Mouse (Mus musculus): ENCODE data around the gene Lca5.

Lca5 gene

DNA sequence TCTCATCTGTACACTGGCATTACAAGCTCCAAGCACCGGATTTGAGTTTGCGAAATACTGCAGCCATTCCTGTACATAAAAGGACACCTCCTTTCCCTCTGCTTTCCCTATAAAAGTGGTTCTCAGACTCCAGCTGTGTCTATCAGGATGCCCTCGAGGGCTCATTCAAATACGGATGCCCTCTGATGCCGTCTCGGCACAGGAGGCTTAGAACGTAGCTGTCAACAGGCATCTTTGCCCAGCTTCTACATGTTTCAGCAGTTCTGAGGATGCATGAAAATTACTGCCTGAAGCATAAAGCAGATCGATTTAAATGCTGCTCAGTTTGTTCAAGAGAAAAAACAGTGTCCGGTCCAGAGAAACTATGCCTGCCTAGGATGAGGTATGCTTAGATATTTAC lies 51.4 kb downstream of the Lca5 start:
- DNase-seq, result no peak

DNA sequence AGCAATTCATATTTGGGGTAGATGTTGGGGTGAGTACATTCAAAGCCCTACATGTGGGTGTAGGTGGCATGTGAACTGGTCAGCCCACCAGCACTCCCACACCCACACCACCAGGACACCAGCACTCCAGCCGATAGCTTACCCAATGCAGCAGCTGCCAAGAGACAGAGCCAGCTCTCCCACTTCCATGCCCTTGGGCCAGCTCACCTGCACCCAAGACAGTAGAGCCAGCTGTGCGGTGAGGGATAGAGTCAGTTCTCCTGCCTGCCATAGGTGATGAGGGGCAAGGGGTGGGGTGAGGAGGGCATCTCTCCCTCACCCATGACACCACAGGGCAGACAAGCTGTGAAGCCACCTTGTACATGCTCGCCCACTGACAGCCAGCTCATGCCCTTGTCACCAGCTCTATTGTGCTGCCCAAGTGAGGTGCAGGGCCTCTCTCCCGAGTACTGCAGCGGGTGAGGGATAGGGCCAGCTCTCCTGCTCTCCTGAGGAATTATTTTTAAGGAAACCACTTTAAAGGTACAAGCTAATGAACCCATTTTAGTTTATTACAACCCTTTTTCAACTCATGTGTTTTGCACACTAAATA lies 54.6 kb downstream of the Lca5 start:
- DNase-seq, result no peak

DNA sequence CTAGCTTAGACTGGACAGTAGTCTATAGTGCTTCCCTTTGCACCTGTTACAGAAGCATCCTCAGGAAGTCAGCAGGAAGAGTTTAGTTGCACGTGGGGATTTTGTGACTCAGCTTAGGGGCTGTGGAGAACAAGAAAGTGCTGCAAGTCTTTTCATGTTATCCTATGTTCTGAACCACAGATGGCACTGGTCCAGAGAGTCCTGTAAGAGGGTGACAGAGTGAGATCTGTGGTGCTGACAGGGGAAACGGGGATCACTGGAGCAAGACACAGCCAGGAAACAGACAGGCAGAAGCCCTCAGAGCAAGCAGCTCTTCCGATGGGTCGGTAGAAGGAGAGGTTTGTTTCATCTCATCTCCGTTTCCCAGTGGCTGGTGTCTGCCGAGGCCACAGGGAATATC lies 55.6 kb downstream of the Lca5 start:
- DNase-seq, result no peak

DNA sequence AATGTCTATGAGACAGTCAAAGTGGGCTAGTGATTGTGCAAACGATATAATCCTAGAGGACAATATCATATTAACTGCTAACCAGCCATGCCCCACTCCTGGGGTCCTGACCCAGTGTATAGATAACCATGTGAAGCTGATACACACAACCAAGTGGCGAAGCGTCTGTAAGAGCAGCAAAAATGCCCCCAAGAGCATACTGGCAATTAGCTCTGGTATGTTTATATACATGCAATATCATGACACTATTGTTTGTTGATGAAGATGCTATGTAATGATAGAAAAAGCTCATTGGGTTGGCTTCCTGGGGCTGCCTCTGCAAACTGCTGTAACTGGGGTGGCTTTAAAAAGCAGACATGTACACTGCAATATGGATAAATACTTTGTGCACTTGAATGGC lies 57.7 kb downstream of the Lca5 start:
- DNase-seq, result no peak

DNA sequence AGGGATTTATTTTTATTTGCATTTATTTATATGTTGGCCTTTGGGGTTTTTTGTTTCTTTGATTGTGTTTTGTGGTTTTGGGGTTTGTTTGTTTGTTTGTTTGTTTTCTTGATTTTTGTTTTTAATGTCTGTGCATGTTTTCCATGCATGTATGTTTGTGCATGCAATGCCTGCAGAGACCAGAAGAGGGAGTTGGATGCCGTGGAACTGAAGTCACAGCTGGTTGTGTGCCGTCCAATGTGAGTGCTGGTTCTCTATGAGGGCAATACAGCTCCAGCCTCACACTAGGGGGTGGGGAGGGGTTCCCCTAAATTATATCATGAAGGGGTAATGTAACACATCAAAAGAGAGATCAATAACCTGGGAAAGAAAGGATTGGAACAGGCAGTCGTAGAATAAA lies 58.2 kb downstream of the Lca5 start:
- DNase-seq, result peak; percentile 17

DNA sequence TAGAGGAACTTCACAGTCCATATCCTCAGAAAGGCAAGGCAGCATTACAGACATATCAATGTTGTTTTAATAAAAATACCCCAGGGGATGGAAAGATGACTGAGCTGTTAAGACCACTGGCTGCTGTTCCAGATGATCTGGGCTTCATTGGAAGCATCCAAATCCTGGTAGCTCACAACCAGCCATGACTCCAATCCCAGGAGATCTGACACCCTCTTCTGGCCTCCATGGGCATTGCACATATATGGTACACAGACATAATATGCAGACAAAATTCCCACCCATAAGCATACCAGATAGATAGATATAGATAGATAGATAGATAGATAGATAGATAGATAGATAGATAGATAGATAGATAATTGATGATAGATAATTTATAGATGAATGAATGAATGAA lies 59.6 kb downstream of the Lca5 start:
- DNase-seq, result peak; percentile 24

DNA sequence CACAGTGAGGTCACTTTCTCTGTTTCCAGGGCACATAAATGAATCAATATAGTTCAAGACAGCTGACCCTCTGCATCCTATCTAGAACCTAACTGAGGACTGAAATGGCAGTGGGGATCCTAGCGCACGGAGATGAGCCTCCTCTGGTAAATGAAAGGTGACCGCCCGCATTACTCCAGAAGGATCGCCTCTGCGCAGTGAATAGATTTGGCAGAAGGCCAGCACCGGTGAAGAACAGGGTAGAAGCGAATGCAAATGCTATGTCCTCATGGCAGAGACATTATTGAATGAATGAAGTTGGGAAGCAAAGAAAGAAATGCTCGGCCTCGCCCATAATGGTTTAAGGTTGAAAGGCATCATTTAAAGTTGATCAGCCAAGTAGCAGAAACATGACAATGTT lies 61.3 kb downstream of the Lca5 start:
- no peak for DNase-seq

DNA sequence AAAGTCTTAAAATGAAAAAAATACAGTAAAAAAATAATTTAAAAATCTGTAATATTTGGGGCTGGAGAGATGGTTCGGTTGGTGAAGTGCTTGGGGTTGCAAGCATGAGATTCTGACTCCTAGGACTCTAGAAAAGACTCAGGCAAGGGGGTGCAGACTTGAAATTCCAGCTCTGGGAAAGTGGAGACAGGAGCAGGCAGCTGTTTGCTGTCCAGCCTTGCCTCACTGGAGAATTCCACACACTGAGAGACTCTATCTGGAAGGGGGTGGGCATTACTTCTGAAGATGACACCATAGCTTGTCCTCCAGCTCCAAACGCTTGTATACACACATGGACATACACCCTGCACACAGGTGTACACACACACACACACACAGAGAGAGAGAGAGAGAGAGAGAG lies 63.8 kb downstream of the Lca5 start:
- no peak for DNase-seq

DNA sequence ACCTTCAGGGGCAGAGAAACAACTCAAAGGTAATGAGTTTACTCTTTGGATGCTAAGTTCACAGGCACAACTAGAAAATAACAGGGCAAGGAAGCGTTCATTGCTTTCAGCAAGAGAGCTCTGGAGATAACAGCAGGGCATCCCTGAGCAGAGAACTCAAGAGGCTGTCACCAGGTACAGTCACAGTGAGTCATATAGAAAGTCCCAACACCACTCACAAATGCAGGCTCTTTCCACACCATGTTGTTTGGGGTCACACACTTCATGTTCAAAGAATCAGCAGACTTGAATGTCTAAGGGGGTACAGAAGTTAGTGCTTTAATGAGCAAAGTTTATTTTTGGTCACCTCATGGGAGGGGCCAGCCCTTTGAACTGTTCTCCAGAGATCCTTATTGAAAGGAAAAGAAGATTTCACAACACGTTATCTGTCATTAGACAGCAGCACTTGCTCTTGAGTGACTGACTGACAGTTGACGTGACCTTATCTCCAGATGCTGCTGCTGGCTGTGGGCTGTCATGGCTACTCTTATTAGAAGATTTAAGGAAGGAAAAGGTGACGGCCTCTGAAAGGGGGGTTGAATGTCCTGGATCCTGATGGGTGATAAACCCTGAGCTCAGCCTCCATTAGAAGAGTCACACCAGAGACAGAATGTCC lies 65.3 kb downstream of the Lca5 start:
- DNase-seq, result no peak

DNA sequence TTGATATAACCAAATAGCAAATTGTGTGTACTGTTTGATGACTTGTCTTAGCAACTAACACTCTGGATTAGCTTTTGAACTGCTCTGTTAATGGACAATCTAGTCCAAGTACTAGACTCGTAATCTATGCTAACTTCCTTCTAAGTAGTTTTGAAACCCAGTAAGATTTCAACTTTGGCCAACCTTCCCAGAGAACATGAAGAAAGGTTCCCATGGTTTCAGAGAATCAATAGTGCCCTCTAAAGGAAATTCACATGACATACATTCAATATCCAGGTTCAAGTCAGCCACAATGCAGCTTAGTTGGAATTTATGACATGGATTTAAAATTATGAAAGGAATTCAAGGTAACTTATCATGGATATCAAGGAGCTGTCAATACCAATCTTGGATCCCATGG lies 70.0 kb downstream of the Lca5 start:
- peak; percentile 69 for DNase-seq

DNA sequence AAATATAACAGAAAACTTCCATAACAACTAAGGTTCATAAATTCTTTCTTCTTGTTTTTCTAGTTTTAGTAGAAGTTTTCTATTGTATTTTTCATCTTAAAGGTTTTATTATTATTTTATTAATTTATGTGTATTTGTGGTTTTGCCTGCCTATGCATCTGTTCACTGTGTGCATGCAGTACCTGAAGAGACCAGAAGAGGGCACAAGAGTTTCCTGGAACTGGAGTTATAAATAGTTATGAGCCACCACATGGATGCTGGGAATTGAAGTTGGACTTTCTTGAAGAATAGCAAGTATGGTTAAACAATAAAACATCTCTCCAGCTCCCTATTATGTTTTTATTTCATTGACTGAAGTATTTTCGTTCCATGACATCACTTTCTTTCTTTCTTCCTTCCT lies 72.7 kb downstream of the Lca5 start:
- DNase-seq, result peak; percentile 55

DNA sequence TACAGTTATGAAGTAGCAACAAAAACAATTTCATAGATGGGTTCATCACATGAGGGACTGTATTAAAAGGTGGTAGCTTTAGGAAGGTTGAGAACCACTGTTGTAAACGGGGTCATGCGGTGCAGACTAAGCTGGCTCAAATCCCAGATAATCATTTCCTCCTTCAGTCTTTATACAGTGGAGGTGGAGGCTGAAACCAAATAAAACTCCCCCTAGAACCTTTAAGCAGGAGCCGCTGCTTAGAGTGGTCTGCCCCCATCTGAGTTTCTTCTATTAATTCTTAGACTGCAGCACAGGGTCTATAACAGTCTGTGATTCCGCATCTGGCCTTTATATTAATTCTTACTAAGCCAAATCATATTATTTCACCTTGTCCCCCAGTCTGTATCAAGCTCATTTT lies 85.1 kb downstream of the Lca5 start:
- DNase-seq, result no peak

DNA sequence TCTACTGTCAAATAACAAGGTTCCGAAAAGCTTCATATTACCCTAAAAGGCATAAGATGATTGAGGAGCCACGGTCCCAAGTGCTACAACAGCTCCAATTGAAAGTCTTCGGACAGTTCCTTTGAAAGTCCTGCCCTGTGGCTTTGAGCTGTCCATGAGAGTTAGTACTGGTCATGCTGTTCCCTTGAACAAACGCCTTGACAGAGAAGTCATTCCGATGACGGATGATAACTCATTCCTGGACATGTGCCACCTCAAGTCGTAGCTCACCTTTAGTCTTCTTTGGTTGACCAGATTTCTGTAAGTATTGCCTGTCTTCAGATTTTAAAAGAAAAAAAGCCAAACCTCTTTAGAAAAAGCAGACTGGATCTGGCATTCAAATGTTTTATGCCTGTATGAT lies 87.6 kb downstream of the Lca5 start:
- no peak for DNase-seq

DNA sequence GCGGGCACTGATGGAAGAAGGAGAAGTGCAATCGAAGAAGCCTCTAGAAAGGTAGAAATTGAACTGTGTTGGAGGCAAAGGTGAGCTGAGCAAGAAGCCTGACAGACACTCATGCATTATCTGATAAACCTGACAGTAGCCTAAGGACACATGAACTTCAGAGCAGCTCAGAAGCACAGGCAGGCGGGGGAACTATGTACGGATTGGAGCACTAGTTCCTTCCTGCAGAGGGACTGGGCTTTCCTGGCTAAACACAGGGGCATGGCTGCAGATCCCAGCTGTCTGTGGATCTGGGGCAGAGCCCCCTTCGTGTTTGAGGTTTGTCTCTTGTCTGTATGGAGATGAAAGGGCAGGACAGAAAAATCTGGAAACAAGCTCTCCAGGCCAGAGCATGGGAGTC lies 89.8 kb downstream of the Lca5 start:
- DNase-seq, result no peak

DNA sequence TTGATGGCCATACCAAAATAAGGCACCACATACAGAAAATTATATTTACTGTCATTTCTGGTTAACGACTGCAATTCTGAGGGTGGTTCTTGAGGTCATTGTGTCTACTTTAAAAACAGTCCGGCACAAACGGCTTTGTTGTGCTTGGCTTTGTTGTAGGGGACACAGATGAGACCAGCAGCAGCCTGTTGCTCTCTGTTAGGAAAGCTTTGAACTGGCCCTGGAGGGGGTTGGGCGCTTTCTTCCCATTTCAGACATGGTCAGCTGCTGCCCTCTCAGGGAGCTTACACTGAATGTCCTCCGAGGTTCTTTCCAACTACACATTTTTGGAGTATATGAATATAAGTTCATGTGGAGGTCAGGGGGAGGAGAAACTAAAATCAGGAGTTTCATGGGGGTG lies 90.3 kb downstream of the Lca5 start:
- peak; percentile 36 for DNase-seq

DNA sequence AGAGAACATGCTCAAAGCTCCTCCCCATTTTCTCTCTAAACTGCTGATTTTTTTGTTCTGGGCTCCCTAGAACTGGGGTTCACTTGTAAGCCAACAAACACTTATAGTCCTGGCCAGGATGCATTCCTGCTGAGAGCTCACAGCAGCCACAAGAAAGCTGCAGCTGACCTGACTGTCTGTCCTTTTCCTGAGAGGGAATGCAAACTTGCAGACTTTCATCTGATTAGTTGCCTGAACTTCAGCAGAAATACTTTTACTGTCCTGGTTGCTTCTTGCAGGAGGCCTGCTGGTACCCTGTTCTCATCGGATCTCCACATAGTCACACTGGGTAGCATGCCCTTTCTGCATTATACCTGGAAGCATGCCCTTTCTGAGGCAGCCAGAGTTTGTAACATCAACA lies 91.0 kb downstream of the Lca5 start:
- no peak for DNase-seq

DNA sequence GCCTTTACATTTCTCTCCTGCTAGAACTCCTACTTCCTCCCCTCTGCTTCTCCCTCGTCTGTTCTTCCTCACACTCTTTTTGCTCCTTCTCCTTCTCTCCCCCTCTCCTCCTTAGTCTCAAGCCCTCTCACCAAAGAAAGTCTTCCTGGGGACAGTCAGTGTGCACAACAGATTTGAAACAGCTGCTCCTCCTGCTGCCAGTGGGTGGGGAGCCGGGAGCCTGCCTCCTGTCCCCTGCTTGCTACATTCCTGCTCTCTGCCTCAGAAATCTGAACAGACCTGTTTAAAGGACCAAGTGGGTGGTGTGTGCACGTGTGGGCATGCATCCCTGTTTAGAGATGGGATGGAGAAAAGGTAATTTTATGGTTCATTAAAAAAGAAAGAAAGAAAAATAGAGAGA lies 91.4 kb downstream of the Lca5 start:
- DNase-seq, result no peak

DNA sequence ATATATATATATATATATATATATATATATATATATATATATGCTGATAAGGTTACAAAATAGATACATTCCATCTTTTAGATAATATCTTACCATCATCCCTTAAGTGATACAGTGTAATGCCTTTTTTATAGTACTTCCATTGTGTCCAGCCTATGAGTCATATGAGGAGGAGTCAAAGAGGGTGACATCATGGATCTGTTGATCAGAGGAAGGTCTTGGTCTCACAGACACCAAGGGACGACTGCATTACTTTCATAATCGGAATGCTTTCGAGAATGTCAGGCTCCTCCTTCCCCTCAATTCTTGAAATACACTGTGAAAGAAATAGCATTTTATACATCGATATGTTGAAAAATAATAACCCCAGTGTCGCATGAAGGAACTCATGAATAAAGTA lies 93.4 kb downstream of the Lca5 start:
- DNase-seq, result no peak

DNA sequence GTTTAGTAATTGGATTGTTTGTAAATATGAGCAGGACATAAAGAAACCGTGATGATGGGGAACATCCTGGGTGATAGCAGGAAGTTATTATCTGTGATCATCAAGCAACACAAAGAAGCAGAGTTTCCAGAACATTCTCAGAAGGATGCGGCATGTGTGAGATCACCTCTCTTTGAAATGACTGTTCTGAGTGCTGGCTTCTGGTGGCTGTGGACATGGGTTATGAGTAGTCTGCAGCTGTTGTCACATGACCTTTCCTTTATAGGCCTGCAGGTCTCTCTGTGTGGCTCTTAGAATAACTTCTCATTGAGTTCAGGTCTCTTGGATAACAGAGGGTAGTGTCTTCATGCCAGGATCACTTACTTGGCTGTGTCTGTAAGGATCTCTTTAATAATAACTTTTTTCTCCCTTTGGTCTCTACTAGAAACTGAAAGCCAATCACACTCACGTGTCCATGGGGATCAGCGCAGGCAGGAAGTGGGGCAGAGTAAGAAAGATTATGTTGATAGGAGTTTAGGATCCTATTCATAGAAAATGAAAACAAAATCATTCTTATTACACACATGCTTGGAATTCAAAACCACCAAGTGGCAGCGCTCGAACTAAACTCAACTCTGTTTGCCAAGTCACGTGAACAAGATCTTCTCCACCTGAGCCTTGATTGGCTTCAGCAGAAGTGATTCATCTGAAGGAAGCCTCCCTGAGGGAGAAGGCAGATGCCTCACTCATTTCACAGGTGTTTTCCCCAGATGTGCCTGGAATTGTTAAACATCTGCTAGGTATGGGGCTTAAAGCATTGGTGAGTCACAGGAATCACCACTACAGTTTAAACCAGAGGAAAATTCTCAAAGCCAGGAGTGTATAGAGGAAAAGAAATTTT lies 98.2 kb downstream of the Lca5 start:
- no peak for DNase-seq

Data from kidney, adult 9 months (tissue).